Mouse (Mus musculus) ES-Bruce4 (cell line): ENCODE results near the gene Tep1.

Source experiments
- CTCF ChIP-seq: IDR thresholded peaks from one replicate; pipeline ENCODE4 v1.8.1; 2011; ENCODE audit warnings: low read depth, low read length
- EP300 ChIP-seq: IDR thresholded peaks from 2 replicates; pipeline ENCODE4 v1.6.1; 2011; ENCODE audit warnings: low read depth, low read length; ENCODE audit not compliant: insufficient read depth
- POLR2A ChIP-seq: IDR thresholded peaks from one replicate; pipeline ENCODE4 v1.8.1; 2011; ENCODE audit warnings: low read length; ENCODE audit not compliant: insufficient read depth

GRCm38 (mm10) chr14:50784391-50785250 is 85.7 kb downstream of the Tep1 start:
- TF ChIP-seq CTCF (no peak), EP300 (no peak), POLR2A (no peak)
